In the genomic region with DNA sequence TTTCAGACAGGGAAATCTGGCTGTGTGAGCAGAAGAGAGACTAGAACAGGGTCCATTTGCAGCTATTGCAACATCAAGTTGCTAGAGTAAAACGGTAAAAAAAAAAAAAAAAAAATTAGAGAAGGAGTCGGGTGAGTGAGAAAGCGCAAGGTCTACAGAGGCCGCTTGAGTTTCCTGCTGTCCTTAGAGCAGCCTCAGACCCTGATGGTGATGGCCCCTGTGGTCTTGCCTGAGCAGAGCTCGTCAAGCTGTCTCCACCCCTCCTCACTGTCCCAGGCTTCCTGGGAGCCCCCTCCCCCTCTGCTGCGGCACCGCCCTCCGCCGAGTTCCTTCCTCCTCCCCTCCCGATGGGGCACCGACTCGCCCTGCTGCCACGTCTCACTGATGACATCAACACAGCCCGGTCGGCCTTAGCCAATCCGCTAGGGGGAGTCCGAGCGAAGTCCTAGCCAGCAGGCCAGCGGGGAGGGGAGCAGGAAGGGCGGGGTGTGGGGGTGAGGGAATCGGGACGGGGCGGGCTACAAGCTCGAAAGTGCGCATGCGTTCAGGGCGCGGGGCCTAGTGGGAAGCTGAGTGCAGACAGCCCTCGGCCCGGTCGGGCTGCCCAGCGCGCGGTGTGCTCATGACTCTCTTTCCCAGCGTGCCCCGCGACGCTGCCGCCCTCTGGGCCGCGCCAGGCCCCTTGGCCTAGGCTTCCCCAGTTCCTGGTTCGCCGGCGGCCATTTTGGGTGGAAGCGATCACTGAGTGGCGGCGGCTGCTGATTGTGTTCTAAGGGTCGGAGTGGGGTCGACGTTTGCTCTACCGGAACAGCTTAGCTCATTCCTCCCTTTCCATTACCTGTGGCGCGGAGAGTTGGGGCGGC, we compare ENCODE assay signal across 8 mouse cellular contexts. TPM values are rescaled to one million over a fixed set of nuclear protein-coding genes. Genes with fewer than 3 reads are reported as not detected.
DNase-seq lines count a peak whose midpoint lies in the region; ATAC-seq lines count a peak whose summit lies in the region.

A gene (plus strand): TSS at position 720 of the 863 bp plus-strand sequence.

- peak within 1 kb of the TSS; percentile 98 for H3K4me3 ChIP-seq in hindbrain, embryonic 12.5 days

- H3K27me3 ChIP-seq in hindbrain, embryonic 12.5 days = no peaks in the 10 kb centered on the region

- peak within 1 kb of the TSS; percentile 97 for H3K9ac ChIP-seq in hindbrain, embryonic 12.5 days

- H3K4me1 ChIP-seq in hindbrain, embryonic 12.5 days = peaks cover 29% of the 10 kb centered on the region

- H3K9me3 ChIP-seq in hindbrain, embryonic 12.5 days (replicated peaks) = no peaks in the 10 kb centered on the region

- DNase-seq in NIH3T3 (ENCODE audit: low read depth) = peak; percentile 100
- DNase-seq in cerebellum, postnatal 10 days = peak; percentile 100
- peak; percentile 99 to 100 for DNase-seq in frontal cortex, postnatal 10 days (ENCODE audit: low spot score in 2 of 2)
- DNase-seq in layer of hippocampus, postnatal 14 days (ENCODE audit: low spot score in 2 of 2) = peak; percentile 100
- DNase-seq in lung, postnatal 14 days = peak; percentile 100
- DNase-seq in retina, adult 2 months (ENCODE audit: low read depth, low spot score) = peak; percentile 100
- DNase-seq in thymus, postnatal 36 days = peak; percentile 100

- H3K36me3 ChIP-seq in hindbrain, embryonic 12.5 days = no peaks in the 10 kb centered on the region

- H3K27ac ChIP-seq in hindbrain, embryonic 12.5 days = peak within 1 kb of the TSS; percentile 98

- H3K4me2 ChIP-seq in hindbrain, embryonic 12.5 days (replicated peaks) = peak within 1 kb of the TSS; percentile 69

- ATAC-seq in hindbrain, embryonic 12.5 days (ENCODE audit: low FRiP score) = peak; percentile 99

- 2% methylated on average over 45 of the region's 54 CpGs for WGBS in hindbrain, embryonic 12.5 days

RNA-seq across cellular contexts. Expression of the gene that starts here (rescaled TPM):
- 271 and 302 TPM in 2 replicates for polyA plus RNA-seq in hindbrain, embryonic 12.5 days (2016; fragmentation: Nextera tagmentation; extraction: Ambion mirVana)
- total RNA-seq in layer of hippocampus, postnatal 14 days (2021) = 100 to 1,000 TPM; 171 to 173 TPM

Comparison
In these comparisons a context has a peak if more than half of its experiments do, and no peak if none do; other contexts are left out.
1. Peak in every context shown above with its lines: DNase-seq, ATAC-seq, H3K4me3 ChIP-seq and H3K27ac ChIP-seq.